ENCODE assay signal across 18 mouse cellular contexts in genomic region chr13:69631659-69632058, GRCm38 (mm10).
"Had no signal": no experiment of that assay in that cellular context is flagged by ENCODE, and none has a peak within 500 bp of the region (broad histone marks: within the 10 kb centered on the region; RNA-seq: fewer than 3 reads in every experiment).

No protein-coding gene starts in this region.

- H3K27me3 ChIP-seq: limb, embryonic 13.5 days; megakaryocyte, embryonic 14.5 days; midbrain, embryonic 15.5 days; neural tube, embryonic 12.5 days had no signal

- ATAC-seq: hindbrain, embryonic 16.5 days; inflammation-experienced regulatory T-cells, adult 6 months; intestine, postnatal 0 days; midbrain, embryonic 15.5 days had no signal

- H3K4me2 ChIP-seq: limb, embryonic 13.5 days; liver, embryonic 11.5 days; lung, embryonic 14.5 days; midbrain, embryonic 11.5 days; midbrain, embryonic 15.5 days; neural tube, embryonic 12.5 days had no signal

- H3K9ac ChIP-seq: limb, embryonic 13.5 days; lung, embryonic 14.5 days; midbrain, embryonic 15.5 days; neural tube, embryonic 12.5 days had no signal

- H3K4me1 ChIP-seq: limb, embryonic 13.5 days; megakaryocyte, embryonic 14.5 days; midbrain, embryonic 15.5 days; neural tube, embryonic 12.5 days had no signal

- H3K9me3 ChIP-seq: limb, embryonic 13.5 days; megakaryocyte, embryonic 14.5 days; midbrain, embryonic 15.5 days; neural tube, embryonic 12.5 days had no signal

- H3K4me3 ChIP-seq: limb, embryonic 13.5 days; megakaryocyte, embryonic 14.5 days; midbrain, embryonic 15.5 days; neural tube, embryonic 12.5 days had no signal

- H3K27ac ChIP-seq: limb, embryonic 13.5 days; midbrain, embryonic 15.5 days; neural tube, embryonic 12.5 days had no signal

- DNase-seq: layer of hippocampus, adult 9-11 months; layer of hippocampus, postnatal 36 days; left cerebral cortex, postnatal 4 days; lung, embryonic 14.5 days; lung, postnatal 10 days; lung, postnatal 4 days; right cerebral cortex, postnatal 4 days; spleen, adult 18-20 months; thymus, postnatal 36 days had no signal
